Mouse (Mus musculus): ENCODE measurements around the gene Ufsp1. TPM values are rescaled to one million over a fixed set of nuclear protein-coding genes. Genes with fewer than 3 reads are reported as not detected.
"Not testable (repeated sequence)": the region's sequence is repeated elsewhere in the genome, so short reads cannot be mapped to it uniquely, and the experiment has no call there.

Gene Ufsp1
- total RNA-seq (2021), result 10 to 100 TPM; 17.3 to 21.8 TPM

DNA sequence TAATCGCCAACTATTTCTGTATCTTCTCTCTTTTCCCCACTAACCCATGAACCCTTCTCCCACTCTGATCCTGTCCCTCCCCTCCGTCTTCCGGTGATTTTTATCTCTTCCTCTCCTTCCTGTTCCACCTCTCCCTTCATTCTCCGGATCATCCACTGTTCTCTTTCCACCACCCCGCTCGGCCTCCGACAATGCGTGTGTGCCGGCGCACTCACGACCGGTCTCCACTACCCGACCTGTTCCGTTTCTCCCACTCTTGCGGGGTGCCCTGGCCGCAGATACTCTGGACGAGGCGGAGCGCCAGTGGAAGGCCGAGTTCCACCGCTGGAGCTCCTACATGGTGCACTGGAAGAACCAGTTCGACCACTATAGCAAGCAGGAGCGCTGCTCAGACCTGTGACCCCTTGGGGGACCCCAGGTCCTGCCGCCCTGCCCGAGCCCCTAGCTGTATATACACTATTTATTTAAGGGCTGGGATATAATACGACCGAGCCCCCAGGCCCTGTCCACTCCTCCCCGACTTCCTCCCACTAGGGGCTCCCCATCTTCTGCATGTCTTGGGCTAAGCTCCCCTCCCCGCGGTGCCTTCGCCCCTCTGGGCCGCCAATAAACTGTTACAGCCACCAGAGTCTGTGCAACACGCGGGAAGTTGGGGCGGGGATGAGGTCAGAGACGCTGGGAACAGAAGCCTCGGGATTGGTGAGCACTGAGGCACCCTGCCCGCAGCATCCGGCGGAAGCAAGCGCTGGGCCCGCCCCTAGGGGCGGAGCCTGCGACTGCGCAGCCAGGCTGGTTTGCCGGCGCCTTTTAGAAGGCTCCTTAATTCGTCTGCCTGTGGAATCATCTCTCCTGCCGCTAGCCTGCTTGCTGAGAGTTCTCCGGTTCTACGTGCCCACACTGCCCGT lies at the start of gene Ufsp1:
Gene Ufsp1, plus strand, starts transcription at position 791 of the 905 bp plus-strand sequence.
- intact Hi-C loops (cut with DNase I), result no loop called here
- DNase-seq, result peak; percentile 97

GRCm38 (mm10) chr5:137263897-137264720 lies 30.3 kb upstream of the Ufsp1 start:
- no peak for DNase-seq
- intact Hi-C loops (cut with DNase I), result no loop called here

DNA sequence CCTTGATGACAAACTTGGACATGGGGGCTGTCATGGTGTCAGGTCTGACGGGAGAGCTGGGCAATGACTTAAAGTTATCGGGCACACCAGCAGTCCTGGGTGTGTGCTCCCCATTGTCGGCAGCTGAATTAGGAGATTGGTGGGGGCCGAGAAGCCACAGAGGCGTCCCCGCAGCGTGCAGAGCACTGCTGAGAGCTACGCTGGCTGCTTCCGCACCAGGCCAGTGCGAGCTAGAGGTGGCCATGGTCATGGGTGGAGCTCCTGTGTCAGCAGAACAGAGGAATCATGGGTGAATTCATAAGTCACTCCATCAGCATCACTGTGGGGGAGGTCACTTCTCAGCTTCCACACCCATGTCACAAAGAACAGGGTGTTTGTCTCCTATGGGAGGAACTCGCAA lies 29.6 kb upstream of the Ufsp1 start:
- intact Hi-C loops (cut with DNase I), result no loop called here
- DNase-seq, result no peak

GRCm38 (mm10) chr5:137268131-137268910 lies 26.1 kb upstream of the Ufsp1 start:
- no peak for DNase-seq
- intact Hi-C loops (cut with DNase I), result no loop called here

DNA sequence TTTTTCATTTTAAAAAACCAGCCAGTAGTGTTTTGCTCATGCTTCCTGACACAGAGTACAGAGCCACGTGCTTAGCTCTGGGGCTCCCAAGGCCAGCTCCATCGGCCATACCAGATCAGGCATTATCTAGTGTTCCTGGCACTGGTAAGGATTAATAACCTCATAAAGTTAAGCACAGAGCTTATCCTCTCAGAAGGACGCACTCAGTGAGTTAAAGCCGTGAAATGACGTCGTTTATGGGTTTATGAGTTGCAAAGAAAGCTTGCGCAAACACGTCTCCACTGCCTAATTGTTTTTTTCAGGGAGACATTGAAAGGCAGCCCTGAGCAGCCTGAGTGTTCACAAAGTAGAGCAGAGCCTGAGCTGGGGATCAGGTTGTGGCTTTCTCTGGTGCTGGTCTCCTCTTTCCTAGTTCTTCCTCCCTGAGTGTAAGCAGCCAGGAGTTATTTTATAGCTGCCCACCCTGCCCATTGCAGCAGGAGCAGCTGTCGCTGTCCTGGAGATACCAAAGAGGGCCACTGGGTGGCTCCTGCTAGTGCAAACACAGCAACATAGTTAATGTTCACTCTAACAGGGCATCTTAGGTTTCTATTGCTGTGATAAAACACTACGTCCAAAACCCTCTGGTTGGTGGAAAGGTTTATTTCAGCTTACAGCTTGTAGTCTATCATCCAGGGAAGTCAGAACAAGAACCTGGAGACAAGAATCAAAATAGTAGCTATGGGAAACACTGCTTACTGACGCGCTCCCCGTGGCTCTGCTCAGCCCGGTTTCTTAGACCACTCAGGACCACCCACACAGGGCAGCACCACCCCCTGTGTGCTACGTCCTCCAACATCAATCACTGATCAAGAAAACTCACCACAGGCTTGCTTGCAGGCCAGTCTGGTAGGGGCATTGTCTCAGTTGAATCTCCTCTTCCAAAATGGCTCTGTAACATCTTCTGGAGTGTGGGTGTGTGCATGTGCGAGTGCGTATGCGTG lies 16.8 kb upstream of the Ufsp1 start:
- intact Hi-C loops (cut with DNase I), result no loop called here
- peak; percentile 45 for DNase-seq

- intact Hi-C loops (cut with DNase I), result loop anchor here (2.0 kb wide), 1 partner anchor 154 kb away; no protein-coding TSS in a partner anchor
- DNase-seq, result not testable (repeated sequence)
Observed at GRCm38 (mm10) chr5:137284411-137284810, 10.0 kb upstream of the Ufsp1 start.

GRCm38 (mm10) chr5:137285045-137285444 lies 9.4 kb upstream of the Ufsp1 start:
- intact Hi-C loops (cut with DNase I), result loop anchor here (2.0 to 5.0 kb wide), 2 partner anchors 154 to 253 kb away; no protein-coding TSS in a partner anchor
- DNase-seq, result no peak

DNA sequence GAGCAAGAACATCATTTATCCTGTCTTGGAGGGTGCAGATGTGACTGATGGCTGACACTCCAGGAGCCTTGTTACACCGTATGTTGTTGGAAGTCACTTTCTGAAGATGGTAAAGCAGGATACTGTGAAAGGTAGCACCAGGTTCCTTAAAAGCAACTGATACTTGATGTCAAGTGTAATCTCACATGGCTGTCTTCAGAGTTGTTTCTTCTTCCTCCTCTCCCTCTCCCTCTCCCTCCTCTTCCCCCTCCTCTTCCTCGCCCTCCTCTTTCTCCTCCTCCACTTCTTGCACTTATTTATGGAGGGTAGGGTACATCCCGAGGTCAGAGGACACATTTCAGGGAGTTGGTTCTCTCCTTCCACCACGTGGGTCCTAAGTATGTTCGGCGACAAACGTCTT lies 8.4 kb upstream of the Ufsp1 start:
- no peak for DNase-seq
- intact Hi-C loops (cut with DNase I), result loop anchor here (2.0 to 5.0 kb wide), 2 partner anchors 155 to 254 kb away; no protein-coding TSS in a partner anchor

- intact Hi-C loops (cut with DNase I), result loop anchor here (5.0 kb wide), 1 partner anchor 254 kb away; no protein-coding TSS in a partner anchor
- peak; percentile 94 for DNase-seq
Observed at GRCm38 (mm10) chr5:137286655-137287031, 7.8 kb upstream of the Ufsp1 start.

- DNase-seq, result peak; percentile 66
- intact Hi-C loops (cut with DNase I), result loop anchor here (5.0 kb wide), 1 partner anchor 255 kb away; no protein-coding TSS in a partner anchor
Observed at GRCm38 (mm10) chr5:137287032-137287952, 7.1 kb upstream of the Ufsp1 start, which contains the start of gene Ache. Ache (plus strand) TSS chr5:137287519.

DNA sequence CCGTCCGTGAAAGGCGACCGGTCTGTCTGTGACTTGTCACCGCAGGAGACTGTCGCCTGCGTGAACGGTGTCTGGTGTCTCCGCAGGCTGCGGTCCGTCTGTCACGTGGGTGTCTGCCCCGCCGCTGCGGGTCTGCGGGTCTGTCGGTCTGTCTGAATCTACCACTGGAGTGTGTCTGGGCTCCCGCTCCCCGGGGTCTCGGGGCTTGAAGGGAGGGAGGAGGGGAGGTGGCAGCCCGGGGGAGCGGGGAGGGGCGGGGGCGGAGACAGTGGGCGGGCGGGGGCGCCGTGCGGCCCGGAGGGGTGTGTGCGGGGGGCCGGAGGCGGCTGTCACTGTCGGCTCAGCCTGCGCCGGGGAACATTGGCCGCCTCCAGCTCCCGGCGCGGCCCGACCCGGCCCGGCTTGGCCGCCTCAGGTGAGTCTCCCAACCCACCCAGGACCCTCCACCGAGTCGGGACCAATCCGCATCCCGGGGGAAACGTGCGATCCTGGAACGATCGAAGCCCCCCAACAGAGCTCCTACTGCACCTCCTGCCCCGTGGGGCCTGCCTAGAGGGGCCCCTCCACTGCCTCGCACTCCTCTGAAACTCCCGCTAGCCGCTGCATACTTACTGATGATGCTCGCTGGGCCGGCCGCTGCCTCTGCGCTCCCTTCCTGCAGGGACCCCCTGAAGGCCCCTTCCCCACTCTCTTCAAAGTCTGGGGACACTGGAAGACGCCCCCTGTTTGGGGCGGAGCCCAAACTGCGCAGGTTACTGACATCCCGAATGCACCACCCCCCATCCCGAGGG lies 6.3 kb upstream of the Ufsp1 start:
- DNase-seq, result no peak
- intact Hi-C loops (cut with DNase I), result loop anchor here (5.0 kb wide), 1 partner anchor 256 kb away; no protein-coding TSS in a partner anchor

DNA sequence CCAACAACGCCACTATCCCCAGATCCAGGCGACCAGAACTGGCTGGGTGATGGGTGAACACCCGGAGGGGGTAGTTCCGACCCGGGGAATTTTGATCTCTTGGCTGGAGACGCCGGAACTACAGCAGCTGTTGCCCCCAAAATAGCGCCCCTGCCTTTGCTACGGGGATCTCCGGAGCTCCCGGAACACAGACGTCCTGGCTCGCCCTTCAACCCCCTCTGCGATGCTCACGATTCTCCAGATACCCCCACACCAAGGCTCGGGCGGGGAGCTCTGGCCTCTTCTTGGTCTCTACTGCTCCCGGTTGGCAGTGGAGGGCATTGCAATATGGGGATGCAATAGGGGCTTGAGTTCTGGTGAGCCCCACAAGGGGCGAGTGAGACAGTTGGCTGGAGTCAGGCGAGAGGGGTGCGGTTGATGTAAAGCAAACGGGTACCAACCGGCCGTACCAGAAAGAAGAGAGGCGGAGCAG lies 5.4 kb upstream of the Ufsp1 start:
- DNase-seq, result peak; percentile 74
- intact Hi-C loops (cut with DNase I), result loop anchor here (5.0 kb wide), 1 partner anchor 257 kb away; no protein-coding TSS in a partner anchor

DNA sequence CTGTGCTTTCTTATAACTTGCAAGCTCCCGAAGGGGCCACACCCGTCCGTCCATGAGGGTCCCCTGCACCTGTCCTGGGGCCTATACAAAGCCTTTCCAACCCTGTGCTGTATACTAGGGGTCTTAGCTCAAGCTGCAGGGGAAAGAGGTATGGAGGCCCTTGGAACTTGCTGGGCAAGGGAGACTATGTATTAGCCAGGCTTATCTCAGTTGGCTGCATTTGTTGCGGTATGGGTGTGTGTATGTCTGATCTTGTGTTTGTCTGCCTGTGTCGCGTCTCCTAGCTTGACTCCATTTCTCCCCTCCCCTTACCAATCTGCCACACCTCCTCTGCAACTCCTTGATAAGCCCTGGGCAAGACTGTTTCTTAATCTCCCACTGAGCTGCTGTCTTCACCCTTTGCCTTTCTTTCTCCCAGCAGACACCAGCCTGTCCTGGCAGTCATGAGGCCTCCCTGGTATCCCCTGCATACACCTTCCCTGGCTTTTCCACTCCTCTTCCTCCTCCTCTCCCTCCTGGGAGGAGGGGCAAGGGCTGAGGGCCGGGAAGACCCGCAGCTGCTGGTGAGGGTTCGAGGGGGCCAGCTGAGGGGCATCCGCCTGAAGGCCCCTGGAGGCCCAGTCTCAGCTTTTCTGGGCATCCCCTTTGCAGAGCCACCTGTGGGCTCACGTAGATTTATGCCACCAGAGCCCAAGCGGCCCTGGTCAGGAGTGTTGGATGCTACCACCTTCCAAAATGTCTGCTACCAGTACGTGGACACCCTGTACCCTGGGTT lies 4.7 kb upstream of the Ufsp1 start:
- DNase-seq, result no peak
- intact Hi-C loops (cut with DNase I), result loop anchor here (5.0 kb wide), 1 partner anchor 257 kb away; no protein-coding TSS in a partner anchor

DNA sequence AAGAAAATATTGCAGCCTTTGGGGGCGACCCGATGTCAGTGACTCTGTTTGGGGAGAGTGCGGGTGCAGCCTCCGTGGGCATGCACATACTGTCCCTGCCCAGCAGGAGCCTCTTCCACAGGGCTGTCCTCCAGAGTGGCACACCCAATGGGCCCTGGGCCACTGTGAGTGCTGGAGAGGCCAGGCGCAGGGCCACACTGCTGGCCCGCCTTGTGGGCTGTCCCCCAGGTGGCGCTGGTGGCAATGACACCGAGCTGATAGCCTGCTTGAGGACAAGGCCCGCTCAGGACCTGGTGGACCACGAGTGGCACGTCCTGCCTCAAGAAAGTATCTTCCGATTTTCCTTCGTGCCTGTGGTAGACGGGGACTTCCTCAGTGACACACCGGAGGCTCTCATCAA lies 3.8 kb upstream of the Ufsp1 start:
- intact Hi-C loops (cut with DNase I), result no loop called here
- peak; percentile 65 for DNase-seq

GRCm38 (mm10) chr5:137291381-137291926 lies 3.0 kb upstream of the Ufsp1 start:
- DNase-seq, result no peak
- intact Hi-C loops (cut with DNase I), result no loop called here

DNA sequence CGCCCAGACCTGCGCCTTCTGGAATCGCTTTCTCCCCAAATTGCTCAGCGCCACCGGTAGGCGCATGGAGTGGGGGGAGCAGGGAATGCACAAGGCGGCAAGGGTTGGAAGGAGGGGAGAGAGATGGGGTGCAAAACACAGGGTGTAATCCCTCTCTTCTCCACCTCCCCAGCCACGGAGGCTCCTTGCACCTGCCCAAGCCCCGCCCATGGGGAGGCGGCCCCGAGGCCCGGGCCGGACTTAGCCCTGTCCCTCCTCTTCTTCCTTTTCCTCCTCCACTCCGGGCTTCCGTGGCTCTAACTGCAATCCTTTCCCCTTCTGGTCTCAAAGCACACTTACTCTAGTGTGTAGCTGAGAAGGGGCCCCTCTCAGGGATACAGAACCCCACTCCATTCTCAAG lies 1.1 kb upstream of the Ufsp1 start:
- peak; percentile 64 for DNase-seq
- intact Hi-C loops (cut with DNase I), result no loop called here
